Mouse (Mus musculus) splenic B cell, adult 2 months (primary cell): ENCODE data around the gene Atf1.
"Not testable (repeated sequence)": the region's sequence is repeated elsewhere in the genome, so short reads cannot be mapped to it uniquely, and the experiment has no call there.

ENCODE experiments used
- DNase-seq: peaks from one replicate; pipeline ENCODE4 v3.0.0-alpha.2; 2011; ENCODE audit warnings: low read depth, low spot score
- H3K27me3 ChIP-seq: 2 replicates; pipeline ENCODE4 v1.6.1; 2012; ENCODE audit warnings: mild to moderate bottlenecking, low read length, moderate library complexity, mixed read lengths; ENCODE audit not compliant: control insufficient read depth, poor library complexity, insufficient read depth, severe bottlenecking
- H3K36me3 ChIP-seq: 2 replicates; pipeline ENCODE4 v1.6.1; 2012; ENCODE audit warnings: mild to moderate bottlenecking, low read length, moderate library complexity, mixed read lengths; ENCODE audit not compliant: control insufficient read depth, poor library complexity, insufficient read depth, severe bottlenecking

Gene Atf1

DNA sequence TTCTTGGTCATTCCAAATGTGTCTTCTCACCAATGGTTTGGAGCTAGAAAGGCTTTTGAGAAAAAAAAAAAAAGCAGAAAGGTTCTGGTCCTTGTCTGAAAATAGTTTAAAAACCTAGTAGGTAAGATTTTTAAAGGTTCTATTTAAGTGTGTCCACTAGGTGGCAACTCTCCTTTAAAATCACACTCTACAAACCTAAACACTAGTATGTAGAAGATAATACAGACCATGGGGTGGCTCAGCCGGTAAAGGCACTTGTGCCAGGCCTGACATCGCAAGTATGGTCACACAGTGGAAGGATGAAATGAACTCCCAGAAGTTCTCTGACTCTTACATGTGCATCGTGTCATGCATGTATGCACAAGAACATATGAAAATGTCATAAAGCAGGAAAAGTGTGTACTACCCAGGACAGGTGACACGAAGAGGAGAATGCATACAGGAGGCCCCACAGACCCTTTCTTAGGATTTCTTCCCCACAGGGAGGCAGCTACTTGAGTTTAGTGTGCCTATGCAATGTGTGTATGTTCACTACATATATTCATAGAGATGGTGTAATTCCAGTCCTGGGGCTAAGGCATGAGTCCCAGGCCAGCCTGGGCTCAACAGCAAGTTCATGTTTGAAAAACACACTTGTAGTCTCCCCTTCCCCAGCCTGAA lies 35.8 kb downstream of the Atf1 start:
- Histone ChIP-seq H3K27me3 (no peaks in the 10 kb centered on the region), H3K36me3 (peaks cover 5% of the 10 kb centered on the region)
- DNase-seq, result peak; percentile 32

DNA sequence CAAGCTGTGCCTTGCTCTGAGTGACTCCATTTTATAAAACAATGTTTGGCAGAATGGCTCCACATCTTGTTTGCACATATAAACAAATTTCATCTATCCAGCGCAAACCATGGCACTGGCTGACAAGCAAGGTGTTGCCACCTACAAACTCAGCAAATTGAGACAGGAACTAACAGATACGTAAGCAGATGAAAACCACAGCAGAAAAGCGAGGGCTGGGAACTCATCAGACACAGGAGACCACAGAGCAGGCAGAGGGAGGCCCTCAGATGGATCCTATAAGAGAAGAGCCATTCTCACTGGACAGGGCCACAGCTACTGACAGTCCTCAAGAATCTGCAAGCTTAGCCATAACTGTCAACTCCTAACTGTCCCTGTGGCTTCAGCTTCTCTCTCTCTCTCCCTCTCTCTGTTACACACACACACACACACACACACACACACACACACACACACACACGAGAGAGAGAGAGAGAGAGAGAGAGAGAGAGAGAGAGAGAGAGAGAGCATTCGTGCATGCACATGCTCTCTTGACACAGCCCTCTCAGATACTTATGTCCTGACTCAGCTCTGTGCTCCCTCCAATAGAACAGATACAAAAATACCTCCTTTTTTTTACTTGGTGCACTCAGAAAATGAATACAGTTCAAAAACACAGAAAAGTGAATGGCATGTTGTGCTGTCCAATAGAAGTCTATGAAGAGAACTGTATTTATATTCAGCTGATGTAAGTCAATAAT lies 38.1 kb downstream of the Atf1 start:
- DNase-seq, result no peak
- H3K36me3 ChIP-seq, result peaks cover 5% of the 10 kb centered on the region
- H3K27me3 ChIP-seq, result no peaks in the 10 kb centered on the region

DNA sequence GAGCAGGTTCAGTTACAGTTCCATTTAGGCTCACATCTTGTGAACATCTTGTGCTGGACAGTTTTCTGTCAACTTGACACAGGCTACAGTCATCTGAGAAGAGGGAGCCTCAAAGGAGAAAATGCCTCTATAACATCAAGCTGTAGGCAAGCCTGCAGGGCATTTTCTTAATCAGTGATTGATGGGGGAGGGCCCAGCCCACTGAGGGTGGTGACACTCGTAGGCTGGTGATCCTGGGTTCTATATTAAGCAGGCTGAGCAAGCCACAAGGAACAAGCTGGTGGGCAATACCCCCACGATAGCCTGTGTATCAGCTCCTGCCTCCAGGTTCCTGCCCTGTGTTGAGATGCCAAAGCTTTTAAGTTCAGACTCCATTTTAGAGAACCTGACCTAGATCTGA lies 41.3 kb downstream of the Atf1 start:
- no peak for DNase-seq
- H3K27me3 ChIP-seq, result no peaks in the 10 kb centered on the region
- no peaks in the 10 kb centered on the region for H3K36me3 ChIP-seq

DNA sequence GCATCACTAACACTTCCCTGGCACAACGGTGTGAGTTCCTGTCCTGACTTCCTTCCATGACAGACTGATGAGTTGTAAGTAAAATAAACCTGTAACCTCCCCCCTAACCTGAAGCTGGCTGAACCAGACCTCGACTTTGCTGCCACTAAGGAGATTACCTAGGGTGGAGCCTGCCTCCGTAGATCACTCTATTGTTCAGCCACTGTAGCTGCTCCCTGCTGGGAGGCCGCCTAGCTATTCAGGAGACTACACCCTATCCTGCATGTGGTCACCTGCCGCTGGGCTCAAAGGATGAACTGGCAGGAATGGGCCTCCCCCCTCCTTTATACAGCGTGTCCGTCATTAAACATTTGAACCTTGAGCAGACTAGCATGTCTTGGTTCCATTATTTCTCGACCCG lies 42.2 kb downstream of the Atf1 start:
- no peak for DNase-seq
- Histone ChIP-seq H3K36me3 (no peaks in the 10 kb centered on the region), H3K27me3 (no peaks in the 10 kb centered on the region)

DNA sequence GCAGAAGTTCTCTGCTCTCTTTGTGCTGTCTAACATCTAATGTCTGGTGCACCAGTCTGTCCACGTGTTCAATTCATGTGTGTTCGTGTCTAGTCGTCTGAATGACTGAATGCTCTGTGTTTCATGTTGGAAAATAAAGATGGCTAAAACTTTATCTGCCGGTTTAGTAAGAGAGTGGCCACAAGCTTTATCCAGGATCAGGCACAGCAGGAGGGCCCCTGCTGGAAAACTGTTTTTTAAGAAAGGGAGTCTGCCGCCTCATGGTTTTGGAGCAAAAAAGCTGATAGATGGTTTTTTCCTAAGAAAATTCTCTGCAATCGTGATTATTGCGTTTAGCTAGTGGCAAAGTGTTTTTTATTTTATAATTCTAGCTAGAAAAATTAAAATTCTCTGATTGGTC lies 43.0 kb downstream of the Atf1 start:
- not testable (repeated sequence) for DNase-seq, H3K27me3 ChIP-seq, H3K36me3 ChIP-seq

DNA sequence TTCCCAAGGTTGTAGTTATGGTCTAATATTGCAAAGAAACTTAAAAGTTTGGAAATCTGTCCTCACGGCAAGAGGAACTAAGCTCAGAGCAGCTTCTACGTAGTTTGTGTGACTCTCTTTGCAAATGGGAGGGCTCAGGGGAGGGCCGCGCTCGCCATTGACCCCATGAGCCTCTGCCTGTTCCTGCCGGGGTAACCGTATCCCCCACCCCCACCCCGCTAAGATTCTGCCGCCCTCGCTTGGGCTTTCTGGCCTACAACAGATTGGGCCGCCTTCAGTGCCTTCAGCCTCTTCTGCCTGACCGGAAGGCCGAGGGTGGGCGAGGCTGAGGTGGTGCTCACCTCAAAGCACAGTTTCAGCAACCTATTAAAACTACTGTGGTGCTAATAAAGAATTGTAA lies 43.8 kb downstream of the Atf1 start:
- H3K36me3 ChIP-seq, result no peaks in the 10 kb centered on the region
- no peak for DNase-seq
- H3K27me3 ChIP-seq, result no peaks in the 10 kb centered on the region

DNA sequence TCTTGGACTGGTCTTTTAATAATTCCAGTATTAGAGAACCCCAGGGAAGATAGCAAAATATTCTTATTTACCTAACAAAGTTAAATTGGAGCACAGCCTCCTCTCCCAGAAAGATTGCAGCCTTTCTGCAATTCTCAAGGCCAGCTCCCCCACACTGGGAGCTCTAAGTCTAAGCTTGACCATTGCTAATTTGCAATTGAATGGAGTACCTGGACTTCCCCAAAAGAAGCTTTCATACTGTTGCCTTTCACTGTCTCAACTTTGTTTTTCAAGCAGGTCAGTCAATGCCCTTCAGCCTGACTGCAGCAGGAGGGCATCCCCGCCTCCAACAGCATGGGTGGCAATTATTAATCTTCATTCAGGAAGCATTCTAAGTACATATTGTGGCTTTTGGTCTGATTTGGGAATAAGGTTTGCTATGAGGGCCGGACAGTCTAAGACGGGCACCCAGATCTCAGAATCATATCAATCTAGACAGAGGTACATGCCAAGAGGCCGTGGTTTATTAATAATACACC lies 46.2 kb downstream of the Atf1 start:
- H3K27me3 ChIP-seq, DNase-seq, H3K36me3 ChIP-seq: not testable (repeated sequence)

DNA sequence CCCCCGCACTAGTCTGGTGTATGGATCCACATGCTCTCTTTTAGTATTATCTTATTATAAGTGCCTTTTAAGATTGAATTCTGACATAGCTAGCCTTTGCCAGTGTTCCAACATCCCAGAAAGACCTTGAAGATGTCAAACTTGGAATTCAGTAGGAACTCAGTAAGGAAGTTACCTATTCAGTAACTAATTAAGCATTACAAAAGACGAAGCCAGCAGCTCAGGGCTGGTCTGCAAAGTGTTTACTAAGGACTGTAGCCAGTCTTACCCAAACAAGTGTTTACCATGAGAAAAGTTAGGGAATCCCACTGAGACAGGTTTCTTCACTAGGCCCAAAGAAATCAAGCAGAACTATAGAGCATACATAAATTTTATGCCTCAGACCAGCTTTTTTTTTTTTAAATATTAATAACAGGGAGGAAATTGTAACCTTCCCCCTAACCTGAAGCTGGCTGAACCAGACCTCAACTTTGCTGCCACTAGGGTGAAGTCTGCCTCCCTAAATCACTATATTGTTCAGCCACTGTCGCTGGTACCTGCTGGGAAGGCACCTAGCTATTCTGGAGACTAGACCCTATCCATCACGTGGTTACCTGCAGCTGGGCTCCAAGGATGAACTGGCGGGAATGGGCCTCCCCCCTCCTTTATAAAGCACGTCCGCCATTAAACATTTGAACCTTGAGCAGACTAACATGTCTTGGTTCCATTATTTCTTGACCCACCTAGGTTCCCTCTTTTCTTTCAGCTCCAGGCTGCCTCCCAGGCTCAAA lies 47.4 kb downstream of the Atf1 start:
- H3K27me3 ChIP-seq, result no peaks in the 10 kb centered on the region
- no peak for DNase-seq
- no peaks in the 10 kb centered on the region for H3K36me3 ChIP-seq

DNA sequence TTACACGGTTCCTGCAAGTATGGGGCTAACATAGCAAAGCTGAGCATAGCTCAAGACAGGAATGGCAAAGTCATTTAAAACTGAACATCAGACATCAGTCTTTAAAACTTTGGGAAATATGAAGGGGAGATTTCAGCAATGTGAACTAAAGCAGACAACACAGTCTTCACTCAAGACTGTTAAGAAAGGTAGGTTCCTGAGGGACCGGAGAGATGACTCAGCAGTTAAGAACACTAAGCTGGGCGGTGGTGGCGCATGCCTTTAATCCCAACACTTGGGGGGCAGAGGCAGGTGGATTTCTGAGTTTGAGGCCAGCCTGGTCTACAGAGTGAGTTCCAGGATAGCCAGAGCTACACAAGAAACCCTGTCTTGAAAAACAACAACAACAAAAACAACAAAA lies 48.8 kb downstream of the Atf1 start:
- DNase-seq, result no peak
- no peaks in the 10 kb centered on the region for H3K27me3 ChIP-seq
- H3K36me3 ChIP-seq, result no peaks in the 10 kb centered on the region

DNA sequence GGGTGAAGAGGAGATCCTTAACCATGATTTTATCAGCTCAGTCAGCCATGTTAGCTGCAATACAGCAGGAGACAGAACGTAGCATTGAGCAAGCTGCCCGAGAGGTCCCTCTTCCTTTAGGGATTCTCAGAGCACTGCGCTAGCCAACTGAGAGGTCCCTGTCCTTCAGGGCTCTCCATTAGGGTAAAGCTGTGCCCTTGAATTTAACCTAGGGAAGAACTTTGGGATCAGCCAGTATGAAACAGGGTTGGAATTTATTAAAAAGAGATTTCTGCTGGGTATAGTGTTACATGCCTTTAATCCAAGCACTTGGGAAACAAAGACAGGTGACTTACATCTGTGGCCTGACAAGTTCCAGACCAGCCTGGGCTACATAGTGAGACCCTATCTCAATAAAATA lies 50.0 kb downstream of the Atf1 start:
- DNase-seq, result no peak
- Histone ChIP-seq H3K36me3 (no peaks in the 10 kb centered on the region), H3K27me3 (no peaks in the 10 kb centered on the region)

DNA sequence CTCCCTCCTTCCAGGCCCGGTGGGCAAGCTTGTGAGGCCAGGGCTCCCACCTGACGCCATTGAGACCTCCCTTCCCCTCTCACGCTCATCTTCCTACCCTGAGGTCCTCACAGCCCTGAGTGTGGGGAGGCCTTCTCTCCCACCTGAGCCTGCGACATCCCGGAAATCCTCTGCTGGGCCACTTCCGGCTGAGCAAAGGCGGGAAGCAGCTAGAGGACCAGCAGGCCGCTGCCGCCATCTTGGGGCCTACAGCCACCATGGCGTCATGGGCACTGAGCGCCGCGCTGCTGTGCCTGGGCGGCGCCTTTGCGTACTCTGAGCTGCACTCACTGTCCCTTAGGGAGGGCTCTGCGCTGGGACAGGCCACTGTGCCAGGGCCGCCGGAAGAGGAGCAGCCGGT lies 53.0 kb downstream of the Atf1 start, which contains the start of gene Tmprss12:
Tmprss12 (plus strand) TSS at position 212 of the 400 bp plus-strand sequence.
- no peaks in the 10 kb centered on the region for H3K36me3 ChIP-seq
- no peaks in the 10 kb centered on the region for H3K27me3 ChIP-seq
- no peak for DNase-seq

DNA sequence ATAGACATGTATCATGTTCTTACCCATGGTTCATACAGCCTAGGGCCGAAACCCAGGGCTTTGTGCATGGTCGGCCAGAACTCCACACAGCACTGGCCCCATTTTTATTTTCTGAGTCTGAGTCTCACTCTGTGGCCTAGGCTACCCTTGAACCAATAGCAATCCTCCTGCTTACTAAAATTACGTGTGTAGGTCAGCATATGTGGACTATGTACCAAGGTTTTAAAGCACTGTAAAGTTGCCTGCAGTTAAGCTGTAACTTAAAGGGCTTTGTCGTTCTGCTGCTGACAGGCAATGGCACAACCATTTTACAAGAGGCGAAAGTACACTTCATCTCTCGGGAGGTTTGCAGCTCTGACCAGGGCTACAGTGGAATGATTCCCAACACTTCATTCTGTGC lies 61.4 kb downstream of the Atf1 start:
- H3K36me3 ChIP-seq, result no peaks in the 10 kb centered on the region
- DNase-seq, result no peak
- no peaks in the 10 kb centered on the region for H3K27me3 ChIP-seq

DNA sequence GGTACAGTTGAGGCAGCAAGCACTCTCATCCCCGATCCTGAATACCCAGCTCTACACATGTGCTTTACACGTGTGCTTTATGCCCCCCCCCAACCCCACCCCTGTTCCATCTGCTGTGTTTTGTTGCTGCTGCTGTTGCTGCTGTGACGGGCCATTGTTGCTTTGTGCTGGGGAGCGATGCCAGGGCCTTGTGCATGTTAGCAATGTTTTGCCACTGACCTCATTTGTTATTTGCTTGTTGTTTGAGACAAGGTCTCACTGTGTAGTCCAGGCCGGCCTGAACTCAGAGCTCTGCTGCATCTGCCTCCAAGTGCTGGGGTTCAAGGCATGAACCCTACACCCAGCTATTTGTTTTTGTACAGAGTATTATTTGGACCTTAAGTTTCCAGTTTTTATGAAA lies 63.2 kb downstream of the Atf1 start:
- no peak for DNase-seq
- H3K36me3 ChIP-seq, result no peaks in the 10 kb centered on the region
- no peaks in the 10 kb centered on the region for H3K27me3 ChIP-seq

DNA sequence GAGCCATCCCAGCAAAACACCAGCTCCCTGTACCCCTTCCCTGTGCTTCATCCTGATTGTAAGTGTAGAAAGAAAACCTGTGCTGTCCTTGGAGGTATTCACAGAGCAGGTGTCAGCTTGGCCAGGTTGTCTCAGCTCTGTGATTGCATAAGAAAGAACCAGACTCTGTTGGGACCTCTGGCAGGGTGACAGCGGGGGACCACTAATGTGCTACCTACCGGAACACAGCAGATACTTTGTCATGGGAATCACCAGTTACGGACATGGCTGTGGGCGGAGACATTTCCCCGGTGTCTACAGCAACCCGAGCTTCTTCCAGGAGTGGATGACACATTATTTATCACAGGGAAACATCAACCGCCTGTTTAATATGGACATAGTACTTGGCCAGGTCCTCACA lies 64.7 kb downstream of the Atf1 start:
- no peaks in the 10 kb centered on the region for H3K27me3 ChIP-seq
- H3K36me3 ChIP-seq, result no peaks in the 10 kb centered on the region
- no peak for DNase-seq

DNA sequence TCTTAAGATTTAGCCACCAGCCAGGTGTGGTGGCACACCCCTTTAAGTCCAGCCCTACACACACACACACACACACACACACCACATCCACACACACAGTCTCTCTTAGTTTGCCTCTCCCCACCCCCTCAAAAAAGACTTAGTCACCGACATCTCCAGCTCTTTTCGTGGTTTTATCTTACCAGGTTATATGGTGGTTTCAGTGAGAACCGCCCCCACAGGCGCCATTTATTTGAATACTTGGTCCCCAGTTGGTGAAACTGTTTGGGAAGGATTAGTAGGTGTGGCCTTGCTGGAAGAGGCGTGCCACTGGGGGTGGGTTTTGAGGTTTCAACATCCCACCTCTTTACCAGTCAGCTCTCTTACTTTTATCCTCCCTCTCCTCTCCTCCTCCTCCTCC lies 70.2 kb downstream of the Atf1 start:
- no peaks in the 10 kb centered on the region for H3K27me3 ChIP-seq
- DNase-seq, result no peak
- H3K36me3 ChIP-seq, result no peaks in the 10 kb centered on the region
